Mouse (Mus musculus) forebrain, embryonic 13.5 days (tissue): Measurements from ENCODE around the gene Nos1ap. TPM values are rescaled to one million over a fixed set of nuclear protein-coding genes. Genes with fewer than 3 reads are reported as not detected.
A peak's percentile ranks its signal among the peaks of the same experiment; 100 is the strongest.

Experiments
- ATAC-seq: fragments of 200-750 bp; cut with Nextera tagmentation; 2 replicates; pipeline ENCODE4 v1.8.0; 2017
- H3K27ac ChIP-seq: fragments of 300-500 bp; sonication (generic); 2 replicates; pipeline ENCODE4 v1.5.1; 2015; ENCODE audit warnings: inconsistent platforms, mild to moderate bottlenecking, moderate library complexity
- H3K27me3 ChIP-seq: fragments of 300-500 bp; sonication (generic); 2 replicates; pipeline ENCODE4 v1.6.1; 2015; ENCODE audit warnings: mild to moderate bottlenecking, inconsistent platforms
- H3K36me3 ChIP-seq: fragments of 300-500 bp; sonication (generic); 2 replicates; pipeline ENCODE4 v1.6.1; 2015; ENCODE audit warnings: mild to moderate bottlenecking, inconsistent platforms; ENCODE audit not compliant: poor library complexity, severe bottlenecking
- H3K4me1 ChIP-seq: fragments of 300-500 bp; sonication (generic); 2 replicates; pipeline ENCODE4 v1.6.1; 2015; ENCODE audit warnings: inconsistent platforms
- H3K4me2 ChIP-seq: fragments of 300-500 bp; sonication (generic); 2 replicates; pipeline ENCODE4 v1.6.1; 2015; ENCODE audit warnings: inconsistent platforms, mild to moderate bottlenecking, moderate library complexity
- H3K4me3 ChIP-seq: fragments of 300-500 bp; sonication (generic); 2 replicates; pipeline ENCODE4 v1.5.1; 2015; ENCODE audit warnings: mild to moderate bottlenecking, inconsistent platforms
- H3K9ac ChIP-seq: fragments of 300-500 bp; sonication (generic); 2 replicates; pipeline ENCODE4 v1.6.1; 2015; ENCODE audit warnings: mild to moderate bottlenecking, inconsistent platforms
- H3K9me3 ChIP-seq: fragments of 300-500 bp; sonication (generic); replicated peaks from 2 replicates; pipeline ENCODE4 v1.6.1; 2016; ENCODE audit warnings: inconsistent platforms
- WGBS: fragments of 180-500 bp; shearing (Covaris S2); methylation state at CpG from one replicate; pipeline ENCODE4 v1.1.7; 2015; 5-methylcytosine and 5-hydroxymethylcytosine counted together
- polyA plus RNA-seq: library from polyadenylated mRNA; unstranded; fragments of >200 nt; fragmentation: Nextera tagmentation; extraction: Ambion mirVana; gene quantifications from 2 replicates; pipeline ENCODE4 v1.2.1, GENCODE M21; 2015

Nos1ap gene
- polyA plus RNA-seq, 1 experiment from 2014 or later = 21.0 TPM

- H3K4me1 ChIP-seq = 0 out of 2 replicates have a peak, but pooled peaks cover 4% of the 10 kb centered on the region
- WGBS = 86% methylated on average over 9 of the region's 9 CpGs
- no peak overlapping the region for H3K4me2 ChIP-seq
- H3K27ac ChIP-seq = no peak overlapping the region
- ATAC-seq = no peak
- H3K36me3 ChIP-seq = peaks cover 9% of the 10 kb centered on the region; the same call in 1 of the 2 replicates
- no peaks in the 10 kb centered on the region; the same call in 1 of the 2 replicates for H3K9me3 ChIP-seq
- no peak overlapping the region for H3K4me3 ChIP-seq
- H3K27me3 ChIP-seq = no peaks in the 10 kb centered on the region
- no peak overlapping the region for H3K9ac ChIP-seq
Measured at GRCm38 (mm10) chr1:170538481-170539061, 51.1 kb downstream of the Nos1ap start.

GRCm38 (mm10) chr1:170536344-170536743, 53.3 kb downstream of the Nos1ap start:
- 86% methylated on average over 3 of the region's 3 CpGs for WGBS
- Histone ChIP-seq H3K27me3 (no peaks in the 10 kb centered on the region), H3K9me3 (no peaks in the 10 kb centered on the region; the same call in 1 of the 2 replicates), H3K4me2 (no peak overlapping the region), H3K4me1 (0 out of 2 replicates have a peak, but pooled peaks cover 4% of the 10 kb centered on the region), H3K36me3 (peaks cover 4% of the 10 kb centered on the region; the same call in 1 of the 2 replicates), H3K27ac (no peak overlapping the region), H3K4me3 (no peak overlapping the region), H3K9ac (no peak overlapping the region)
- no peak for ATAC-seq

DNA sequence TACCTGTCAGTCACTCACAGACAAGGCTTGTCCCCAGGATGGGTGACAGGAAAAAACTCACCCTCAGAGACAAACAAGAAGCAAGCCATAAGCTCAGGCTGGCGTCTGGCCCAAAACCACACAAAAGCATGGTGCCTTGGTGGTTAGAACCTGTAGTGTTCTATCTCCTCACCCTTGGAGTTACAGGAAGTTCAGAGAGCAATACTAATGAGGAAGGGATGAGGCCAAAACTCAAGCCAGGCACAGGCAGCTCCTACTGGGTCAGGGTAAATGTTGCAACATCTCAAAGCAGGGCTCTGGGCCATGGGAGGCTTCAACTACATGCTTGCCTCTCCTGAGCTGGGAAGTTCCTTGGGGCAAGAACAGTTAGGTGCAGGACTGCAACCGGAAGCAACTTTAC, 54.4 kb downstream of the Nos1ap start:
- Histone ChIP-seq H3K27me3 (no peaks in the 10 kb centered on the region), H3K4me1 (0 out of 2 replicates have a peak, but pooled peaks cover 4% of the 10 kb centered on the region), H3K27ac (no peak overlapping the region), H3K9ac (no peak overlapping the region), H3K36me3 (no peaks in the 10 kb centered on the region), H3K4me2 (no peak overlapping the region), H3K9me3 (no peaks in the 10 kb centered on the region), H3K4me3 (no peak overlapping the region)
- ATAC-seq = no peak
- WGBS = 89% methylated on average over 2 of the region's 2 CpGs

- H3K9me3 ChIP-seq = no peaks in the 10 kb centered on the region
- H3K36me3 ChIP-seq = no peaks in the 10 kb centered on the region
- H3K27ac ChIP-seq = no peak overlapping the region
- no peaks in the 10 kb centered on the region for H3K27me3 ChIP-seq
- no peak overlapping the region for H3K9ac ChIP-seq
- no peak overlapping the region for H3K4me3 ChIP-seq
- 0 out of 2 replicates have a peak, but pooled peaks cover 4% of the 10 kb centered on the region for H3K4me1 ChIP-seq
- ATAC-seq = no peak
- 79% methylated on average over 2 of the region's 2 CpGs for WGBS
- H3K4me2 ChIP-seq = no peak overlapping the region
Measured at GRCm38 (mm10) chr1:170531286-170531685, 58.4 kb downstream of the Nos1ap start.

DNA sequence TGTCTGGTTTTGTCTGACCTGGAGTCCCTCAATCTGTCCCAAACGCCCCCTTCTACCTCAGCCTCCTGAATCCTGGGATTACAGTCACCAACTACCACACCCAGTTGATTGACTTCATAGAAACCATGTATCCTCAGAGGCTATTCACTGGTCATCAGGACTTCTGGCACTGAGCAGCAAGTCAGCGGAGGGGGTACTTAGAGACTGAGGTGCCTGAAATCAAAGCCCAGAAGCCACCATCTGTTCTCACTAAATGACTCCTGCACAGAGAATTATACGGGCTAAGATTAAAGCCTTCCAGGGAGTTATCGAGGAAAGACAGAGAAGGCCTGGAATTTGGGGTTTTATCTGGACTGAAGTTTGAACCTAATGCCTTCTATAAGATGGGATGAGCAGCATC, 59.2 kb downstream of the Nos1ap start:
- no peak overlapping the region for H3K9ac ChIP-seq
- no peak overlapping the region for H3K27ac ChIP-seq
- no peaks in the 10 kb centered on the region for H3K36me3 ChIP-seq
- 85% methylated on average over 4 of the region's 4 CpGs for WGBS
- no peak overlapping the region for H3K4me3 ChIP-seq
- no peaks in the 10 kb centered on the region for H3K27me3 ChIP-seq
- H3K4me1 ChIP-seq = no peaks in the 10 kb centered on the region
- H3K4me2 ChIP-seq = no peak overlapping the region
- no peak for ATAC-seq
- no peaks in the 10 kb centered on the region for H3K9me3 ChIP-seq

- WGBS = 20% methylated on average over 5 of the region's 5 CpGs
- H3K27me3 ChIP-seq = no peaks in the 10 kb centered on the region
- no peaks in the 10 kb centered on the region for H3K36me3 ChIP-seq
- H3K4me2 ChIP-seq = no peak overlapping the region
- peak; percentile 39; the same call in 1 of the 2 replicates for ATAC-seq
- H3K27ac ChIP-seq = peak overlapping the region; percentile 41; the same call in 1 of the 2 replicates
- no peak overlapping the region for H3K9ac ChIP-seq
- H3K9me3 ChIP-seq = peaks cover 11% of the 10 kb centered on the region; the same call in 1 of the 2 replicates
- peaks cover 32% of the 10 kb centered on the region for H3K4me1 ChIP-seq
- no peak overlapping the region for H3K4me3 ChIP-seq
Measured at GRCm38 (mm10) chr1:170522891-170523290, 66.8 kb downstream of the Nos1ap start.

DNA sequence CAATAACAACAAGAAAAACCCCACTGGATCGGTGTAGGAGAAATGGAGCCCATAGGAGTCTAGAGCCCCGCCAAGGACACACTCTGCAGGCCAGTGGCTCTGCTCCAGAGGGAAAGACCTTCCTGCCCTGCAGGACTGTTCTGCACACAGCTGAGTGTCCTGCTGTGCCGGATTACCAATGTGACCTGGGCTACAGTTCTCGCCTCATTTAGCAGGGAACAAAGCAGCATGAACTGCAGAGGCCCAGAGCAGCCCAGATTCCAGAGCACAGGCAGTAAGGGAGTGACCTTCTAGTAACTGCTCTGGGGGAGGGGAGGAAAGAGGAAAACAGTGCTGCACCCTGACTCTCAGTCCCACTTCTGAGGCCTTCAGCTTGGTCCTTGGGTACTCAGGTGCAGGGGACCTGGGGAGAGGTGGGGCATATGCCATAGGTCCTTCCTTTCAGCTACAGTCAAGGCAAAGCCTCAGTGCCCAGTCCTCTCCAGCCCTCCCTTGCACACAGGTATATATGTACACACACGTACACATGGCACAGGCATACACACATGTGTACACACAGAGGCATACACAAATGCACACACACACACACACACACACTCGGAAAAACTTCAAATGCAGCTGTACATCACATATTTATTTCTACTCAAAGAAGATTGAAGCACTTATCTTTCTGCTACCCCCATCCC, 68.0 kb downstream of the Nos1ap start:
- WGBS = 32% methylated on average over 6 of the region's 6 CpGs
- no peak overlapping the region for H3K9ac ChIP-seq

DNA sequence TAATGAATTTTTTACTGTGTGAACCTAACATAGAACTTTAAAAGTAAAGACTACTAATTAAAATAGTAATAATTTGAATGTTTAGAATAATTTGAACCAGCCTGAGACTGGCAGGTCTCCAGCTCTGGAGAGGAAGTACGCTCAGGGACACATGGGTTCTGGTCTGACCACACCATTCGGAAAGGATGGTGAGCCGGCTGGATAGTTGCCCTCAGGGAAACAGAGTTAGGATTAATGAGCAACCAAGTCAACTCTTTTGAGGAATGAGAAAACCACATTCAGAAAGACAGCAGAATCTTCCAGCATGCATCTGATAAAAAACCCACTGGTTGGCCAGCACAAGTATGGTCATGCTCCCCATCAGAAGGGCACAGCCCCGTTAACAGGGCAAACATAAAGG, 69.5 kb downstream of the Nos1ap start:
- Histone ChIP-seq H3K27me3 (no peaks in the 10 kb centered on the region), H3K9me3 (peaks cover 11% of the 10 kb centered on the region; the same call in 1 of the 2 replicates), H3K36me3 (0 out of 2 replicates have a peak, but pooled peaks cover 4% of the 10 kb centered on the region), H3K4me2 (no peak overlapping the region), H3K9ac (no peak overlapping the region), H3K4me3 (no peak overlapping the region), H3K4me1 (peaks cover 32% of the 10 kb centered on the region), H3K27ac (no peak overlapping the region)
- 96% methylated on average over 4 of the region's 4 CpGs for WGBS
- no peak for ATAC-seq

More for the DNA sequence above, 68.0 kb downstream of the Nos1ap start:
- Histone ChIP-seq H3K4me2 (peak overlapping the region; percentile 3; the same call in 1 of the 2 replicates), H3K27me3 (no peaks in the 10 kb centered on the region), H3K4me1 (peaks cover 32% of the 10 kb centered on the region), H3K36me3 (0 out of 2 replicates have a peak, but pooled peaks cover 4% of the 10 kb centered on the region), H3K9me3 (peaks cover 11% of the 10 kb centered on the region; the same call in 1 of the 2 replicates), H3K27ac (peak overlapping the region; percentile 15; the same call in 1 of the 2 replicates), H3K4me3 (no peak overlapping the region)
- ATAC-seq = no peak; the same call in 1 of the 2 replicates

GRCm38 (mm10) chr1:170519631-170520030, 70.0 kb downstream of the Nos1ap start:
- Histone ChIP-seq H3K4me3 (no peak overlapping the region), H3K27ac (no peak overlapping the region), H3K4me2 (no peak overlapping the region), H3K9me3 (peaks cover 11% of the 10 kb centered on the region; the same call in 1 of the 2 replicates), H3K4me1 (peaks cover 32% of the 10 kb centered on the region), H3K9ac (no peak overlapping the region), H3K36me3 (0 out of 2 replicates have a peak, but pooled peaks cover 4% of the 10 kb centered on the region), H3K27me3 (no peaks in the 10 kb centered on the region)
- ATAC-seq = no peak
- 96% methylated on average over 7 of the region's 7 CpGs for WGBS

- Histone ChIP-seq H3K36me3 (0 out of 2 replicates have a peak, but pooled peaks cover 4% of the 10 kb centered on the region), H3K4me1 (peaks cover 30% of the 10 kb centered on the region), H3K4me3 (no peak overlapping the region), H3K27me3 (no peaks in the 10 kb centered on the region), H3K9me3 (peaks cover 11% of the 10 kb centered on the region; the same call in 1 of the 2 replicates), H3K27ac (no peak overlapping the region), H3K9ac (no peak overlapping the region), H3K4me2 (no peak overlapping the region)
- WGBS = 86% methylated on average over 6 of the region's 6 CpGs
- ATAC-seq = no peak
Measured at GRCm38 (mm10) chr1:170516182-170516581, 73.5 kb downstream of the Nos1ap start.

- Histone ChIP-seq H3K9ac (no peak overlapping the region), H3K27ac (no peak overlapping the region), H3K4me2 (no peak overlapping the region), H3K27me3 (no peaks in the 10 kb centered on the region), H3K36me3 (0 out of 2 replicates have a peak, but pooled peaks cover 4% of the 10 kb centered on the region), H3K4me1 (peaks cover 34% of the 10 kb centered on the region), H3K4me3 (no peak overlapping the region), H3K9me3 (peaks cover 11% of the 10 kb centered on the region; the same call in 1 of the 2 replicates)
- ATAC-seq = no peak
- 84% methylated on average over 1 of the region's 1 CpGs for WGBS
Measured at GRCm38 (mm10) chr1:170515455-170515854, 74.2 kb downstream of the Nos1ap start.

GRCm38 (mm10) chr1:170514226-170514625, 75.4 kb downstream of the Nos1ap start:
- H3K9ac ChIP-seq = no peak overlapping the region
- ATAC-seq = no peak
- H3K4me2 ChIP-seq = no peak overlapping the region
- H3K27ac ChIP-seq = no peak overlapping the region
- no peaks in the 10 kb centered on the region for H3K27me3 ChIP-seq
- 64% methylated on average over 12 of the region's 12 CpGs for WGBS
- 0 out of 2 replicates have a peak, but pooled peaks cover 4% of the 10 kb centered on the region for H3K36me3 ChIP-seq
- H3K9me3 ChIP-seq = peaks cover 7% of the 10 kb centered on the region; the same call in 1 of the 2 replicates
- H3K4me1 ChIP-seq = peaks cover 37% of the 10 kb centered on the region
- H3K4me3 ChIP-seq = no peak overlapping the region
